27 mouse cellular contexts compared by ENCODE assay signal in the genomic region with DNA sequence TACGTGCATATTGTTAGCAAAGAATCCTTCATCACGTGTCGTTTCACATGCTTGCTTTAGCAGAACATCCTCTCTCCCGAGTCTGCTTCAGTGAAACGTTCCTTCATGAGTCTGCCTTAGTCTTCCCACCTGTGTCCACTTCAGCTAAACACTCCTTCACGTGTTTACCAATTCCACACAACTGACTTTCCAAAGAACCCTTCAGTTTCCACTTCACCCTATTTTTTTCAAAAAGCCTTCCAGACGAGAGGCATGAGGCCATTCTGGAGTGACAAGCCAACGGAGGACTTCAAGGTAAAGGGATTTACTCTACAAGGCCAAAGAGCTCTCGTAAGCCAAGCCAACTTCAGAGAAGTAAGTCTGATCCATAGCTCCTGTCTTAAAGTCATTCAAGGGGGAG. TPM values are rescaled to one million over a fixed set of nuclear protein-coding genes. Genes with fewer than 3 reads are reported as not detected.
"Had no signal": no experiment of that assay in that cellular context is flagged by ENCODE, and none has a peak within 500 bp of the region (broad histone marks: within the 10 kb centered on the region; RNA-seq: fewer than 3 reads in every experiment).

No protein-coding gene starts in this region.

- DNase-seq: gastrocnemius, adult 2 months; gastrocnemius, postnatal 10 days; gastrocnemius, postnatal 25 days; heart, adult 18-20 months; heart, postnatal 10 days; heart, postnatal 4 days; kidney, adult 18-20 months; kidney, adult 8-10 months; kidney, postnatal 10 days; kidney, postnatal 25 days; kidney, postnatal 4 days; layer of hippocampus, adult 9-11 months; layer of hippocampus, postnatal 36 days; left cerebral cortex, postnatal 4 days had no signal

- H3K4me3 ChIP-seq: gastrocnemius, adult 2 months; heart, embryonic 10.5 days; heart, embryonic 12.5 days; hindbrain, embryonic 10.5 days; hindbrain, embryonic 12.5 days; intestine, embryonic 15.5 days; layer of hippocampus, adult 2 months; limb, embryonic 13.5 days; limb, embryonic 15.5 days had no signal

- ATAC-seq: hindbrain, embryonic 16.5 days; inflammation-experienced regulatory T-cells, adult 6 months; intestine, embryonic 15.5 days; intestine, postnatal 0 days had no signal

- H3K9me3 ChIP-seq: heart, embryonic 10.5 days; heart, embryonic 12.5 days; hindbrain, embryonic 10.5 days; hindbrain, embryonic 12.5 days; intestine, embryonic 15.5 days; limb, embryonic 13.5 days; limb, embryonic 15.5 days had no signal

- H3K27ac ChIP-seq: gastrocnemius, adult 2 months; heart, embryonic 10.5 days; hindbrain, embryonic 10.5 days; hindbrain, embryonic 12.5 days; hindbrain, embryonic 14.5 days; intestine, embryonic 15.5 days; layer of hippocampus, adult 2 months; limb, embryonic 13.5 days; limb, embryonic 15.5 days had no signal

- H3K4me1 ChIP-seq: hindbrain, embryonic 12.5 days; intestine, embryonic 15.5 days had no signal

- H3K4me2 ChIP-seq: heart, embryonic 12.5 days; hindbrain, embryonic 12.5 days; hindbrain, embryonic 14.5 days; intestine, embryonic 15.5 days; limb, embryonic 13.5 days; limb, embryonic 15.5 days had no signal

- H3K36me3 ChIP-seq: heart, embryonic 10.5 days; heart, embryonic 12.5 days; hindbrain, embryonic 10.5 days; hindbrain, embryonic 12.5 days; intestine, embryonic 15.5 days; limb, embryonic 13.5 days; limb, embryonic 15.5 days had no signal

- H3K27me3 ChIP-seq: intestine, embryonic 15.5 days; limb, embryonic 13.5 days; limb, embryonic 15.5 days had no signal

- H3K9ac ChIP-seq: heart, embryonic 12.5 days; hindbrain, embryonic 12.5 days; hindbrain, embryonic 14.5 days; intestine, embryonic 15.5 days; limb, embryonic 13.5 days; limb, embryonic 15.5 days had no signal

RNA-seq across cellular contexts. Expression of a gene that starts 4.7 kb away (rescaled TPM):
- polyA plus RNA-seq: heart, embryonic 14.5 days; inflammation-experienced regulatory T-cells, adult 6 months had no signal
